Mouse (Mus musculus) inflammation-experienced regulatory T-cells, adult 6 months (primary cell): ENCODE results near the gene Rab4a. TPM values are rescaled to one million over a fixed set of nuclear protein-coding genes. Genes with fewer than 3 reads are reported as not detected.
A peak's percentile ranks its signal among the peaks of the same experiment; 100 is the strongest.
"Not testable (repeated sequence)": the region's sequence is repeated elsewhere in the genome, so short reads cannot be mapped to it uniquely, and the experiment has no call there.

Source experiments
- ATAC-seq: one replicate; pipeline ENCODE4 v1.8.0; 2017
- polyA plus RNA-seq, 3 experiments: library from polyadenylated mRNA; unstranded; fragments of 100-300 nt; shearing (Covaris generic); gene quantifications; one replicate each; pipeline ENCODE4 v1.2.1; 2017

Rab4a gene
- polyA plus RNA-seq, 3 experiments from 2014 or later = 15.9 to 21.4 (median 16.9) TPM

DNA sequence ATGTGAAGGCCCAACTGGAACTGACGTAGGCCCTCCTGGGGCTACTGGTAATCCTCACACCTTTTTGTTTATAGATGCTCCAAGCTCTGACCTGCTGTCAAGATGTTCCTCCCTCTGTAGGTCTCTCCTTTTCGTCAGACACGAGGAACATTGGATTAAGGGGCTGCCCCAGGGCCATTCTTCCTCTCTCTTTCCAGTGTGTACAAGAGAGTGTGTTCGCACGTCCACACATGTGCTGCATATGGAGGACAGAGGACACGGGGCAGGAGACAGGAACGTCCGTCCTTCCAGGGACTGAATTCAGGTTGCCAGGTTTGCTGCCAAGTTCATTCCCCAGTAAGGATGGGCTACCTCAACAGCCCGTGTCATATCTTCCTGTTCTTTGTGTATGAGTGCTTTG, 16.3 kb upstream of the Rab4a start:
- ATAC-seq = no peak

DNA sequence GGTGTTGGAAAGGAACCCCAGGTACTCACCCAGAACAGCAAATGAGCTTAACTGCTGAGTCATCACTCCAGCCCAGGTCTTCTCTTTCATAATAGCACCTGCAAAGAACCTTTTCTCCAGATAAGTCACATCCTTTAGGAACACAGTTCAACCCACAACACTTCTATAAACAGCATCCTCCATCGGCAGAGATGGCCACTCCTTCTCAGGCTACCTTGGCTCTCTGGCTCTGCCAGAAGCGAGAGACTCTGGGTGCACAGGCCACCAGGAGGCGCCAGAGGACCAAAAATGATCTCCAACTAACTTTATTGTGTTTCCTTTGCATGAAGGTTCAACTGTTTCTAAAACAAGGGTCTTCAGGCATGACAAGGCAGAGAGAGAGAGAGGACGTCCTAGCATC, 15.8 kb upstream of the Rab4a start:
- ATAC-seq = peak; percentile 54

DNA sequence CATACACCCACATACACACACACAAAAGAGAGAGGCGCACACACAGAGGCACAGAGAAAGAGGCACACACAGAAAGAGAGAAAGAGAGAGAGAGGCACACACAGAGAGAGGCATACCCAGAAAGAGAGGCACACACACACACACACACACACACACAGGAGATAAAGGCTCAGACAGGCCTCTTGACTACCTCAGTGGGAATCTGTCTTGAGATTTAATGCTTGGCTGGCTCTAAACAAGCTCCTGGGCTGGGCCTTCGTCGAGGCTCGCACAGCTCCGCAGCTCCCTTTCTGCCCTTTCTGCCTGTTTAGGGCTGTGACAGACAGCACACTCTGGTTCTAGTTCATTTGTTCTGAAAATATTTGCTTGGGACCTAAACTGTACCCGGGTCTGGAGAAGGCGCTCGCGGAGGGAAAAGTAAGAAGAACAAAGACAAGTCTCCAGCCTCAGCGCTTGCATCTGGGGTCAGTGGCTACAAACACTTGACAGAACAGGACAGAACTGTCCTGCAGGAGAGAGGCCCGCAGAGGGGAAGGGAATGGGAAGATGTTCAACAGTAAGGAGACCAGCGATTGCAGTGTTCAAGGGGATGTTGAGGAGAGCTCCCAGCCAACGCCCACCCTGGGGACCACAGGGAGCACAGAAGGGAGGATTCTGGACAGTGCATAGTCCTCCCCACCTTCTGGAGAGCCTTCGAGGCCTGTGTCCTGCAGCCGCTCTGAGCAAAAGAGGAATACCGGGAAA, 14.5 kb upstream of the Rab4a start:
- ATAC-seq = no peak

DNA sequence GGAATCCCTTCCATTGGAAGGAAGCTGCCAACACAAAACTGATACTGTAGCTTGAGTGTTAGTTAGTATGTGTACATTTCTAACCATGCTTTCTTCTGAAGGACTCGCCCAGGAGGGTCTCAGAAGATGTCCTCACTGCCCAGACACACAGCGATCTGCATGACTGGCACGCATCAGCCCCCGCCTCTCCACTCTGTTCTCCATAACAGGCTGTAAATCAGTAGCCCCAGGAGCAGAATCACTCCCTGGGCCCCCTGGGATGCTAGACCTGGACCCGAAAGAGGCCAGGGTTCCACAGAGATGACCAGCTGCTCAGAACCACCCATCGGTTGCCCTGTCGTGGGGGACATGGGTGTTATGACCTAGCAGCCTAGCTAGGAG, 13.9 kb upstream of the Rab4a start:
- ATAC-seq = no peak

DNA sequence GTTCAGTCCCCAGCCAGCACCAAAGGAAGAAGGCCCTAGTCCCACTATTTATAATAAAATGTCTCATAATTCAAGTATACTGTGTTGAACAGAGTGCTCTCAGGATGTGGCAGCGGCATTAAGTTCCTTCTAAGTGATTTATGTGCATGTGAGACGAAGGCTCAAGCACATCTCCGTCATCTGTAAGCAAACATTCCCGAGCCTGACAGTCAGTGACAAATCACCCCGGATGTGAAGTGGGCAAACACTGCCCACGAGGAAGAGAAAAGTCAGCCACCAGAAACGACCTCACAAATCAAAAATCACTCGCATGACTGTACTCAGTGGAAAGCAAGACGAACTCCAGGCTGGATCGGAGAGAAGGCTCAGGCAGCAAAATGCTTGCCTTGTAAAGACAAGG, 11.9 kb upstream of the Rab4a start:
- no peak for ATAC-seq

DNA sequence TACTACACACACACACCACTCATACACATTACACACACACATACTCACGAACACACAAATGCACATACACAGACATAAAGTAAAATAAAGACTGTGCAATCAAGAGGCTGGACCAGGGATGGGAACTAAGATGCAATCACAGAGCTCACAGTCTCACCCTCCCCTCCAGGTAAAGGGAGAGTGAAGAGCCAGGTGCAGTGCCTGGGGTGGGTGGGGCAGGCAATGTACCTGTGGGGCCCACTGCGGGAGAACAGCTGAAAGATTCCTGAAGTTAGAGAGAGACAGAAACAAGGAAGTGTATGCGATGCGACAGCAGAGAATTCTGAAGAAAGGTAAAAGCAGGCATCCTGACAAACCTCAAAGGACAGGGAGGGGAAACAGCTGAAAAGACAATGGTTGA, 11.0 kb upstream of the Rab4a start:
- no peak for ATAC-seq

DNA sequence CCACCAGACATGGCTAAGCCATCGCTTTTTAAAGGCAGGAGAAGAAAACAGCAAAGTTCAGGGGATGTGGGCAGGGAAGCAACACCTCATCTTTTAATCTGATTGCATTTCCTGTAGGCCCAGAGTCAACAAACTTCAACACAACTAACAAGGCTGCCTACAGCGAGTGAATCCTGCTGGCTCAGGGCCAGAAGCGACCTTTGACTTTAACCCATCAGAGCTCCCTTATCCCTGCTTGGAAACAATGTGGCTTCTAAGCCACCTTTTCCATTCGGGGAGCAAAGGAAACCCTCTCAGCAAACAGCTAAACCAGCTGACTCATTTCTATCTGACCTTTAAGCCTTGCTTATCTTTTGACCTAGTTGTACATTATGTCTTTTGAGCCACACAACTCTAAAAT, 9.0 kb upstream of the Rab4a start:
- peak; percentile 69 for ATAC-seq

DNA sequence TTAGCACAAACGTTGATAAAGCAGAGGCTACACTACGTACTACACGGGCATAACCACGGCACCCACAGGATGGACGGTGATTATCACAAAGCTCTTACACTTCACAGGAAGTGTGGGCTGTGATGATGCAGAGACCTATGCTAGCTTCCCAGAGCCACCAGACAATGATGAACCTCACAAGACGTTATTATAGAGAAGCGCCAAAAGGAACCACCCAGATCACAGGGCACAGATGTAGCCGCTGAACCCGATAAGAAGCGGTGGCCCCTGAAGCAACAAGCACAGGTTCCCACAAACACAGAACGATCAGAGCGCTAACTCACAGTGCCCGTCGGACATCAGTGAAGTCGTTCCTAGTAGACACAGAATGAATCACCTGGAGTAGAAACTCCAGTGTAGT, 7.9 kb upstream of the Rab4a start:
- ATAC-seq = peak; percentile 86

DNA sequence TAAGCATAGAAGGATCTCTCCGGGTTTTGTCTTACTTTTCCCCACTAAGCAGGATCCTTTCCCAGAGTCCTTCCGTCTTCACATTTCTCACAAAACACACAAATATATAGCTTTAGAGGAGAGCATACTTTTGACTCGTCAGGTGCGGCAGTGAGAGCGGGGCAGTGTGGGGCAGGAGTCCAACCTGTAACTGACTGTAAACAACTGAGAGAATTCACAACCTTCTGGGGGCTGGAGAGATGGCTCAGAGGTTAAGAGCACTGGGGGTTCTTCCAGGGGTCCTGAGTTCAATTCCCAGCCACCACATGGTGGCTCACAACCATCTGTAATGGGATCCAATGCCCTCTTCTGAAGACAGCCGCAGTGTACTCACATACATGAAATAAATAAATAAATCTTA, 6.4 kb upstream of the Rab4a start:
- ATAC-seq = no peak

DNA sequence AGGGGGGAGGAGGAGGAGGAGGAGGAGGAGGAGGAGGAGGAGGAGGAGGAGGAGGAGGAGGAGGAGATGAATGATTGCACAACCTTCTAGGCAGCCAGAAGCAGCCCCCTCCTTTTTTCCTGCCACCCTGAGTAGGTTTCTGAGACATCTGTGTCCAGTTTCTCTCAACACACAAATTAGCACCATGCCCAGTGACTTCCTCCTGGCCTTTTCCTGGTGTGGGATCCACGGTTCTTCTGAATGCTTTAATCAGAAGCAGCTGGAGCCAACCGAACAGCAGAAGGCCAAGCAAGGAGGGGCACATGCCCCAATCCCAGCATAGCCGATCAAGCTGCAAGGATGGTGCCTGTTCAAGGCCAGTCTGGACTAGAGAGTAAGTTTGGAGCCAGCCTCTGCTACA, 5.9 kb upstream of the Rab4a start:
- ATAC-seq = no peak

DNA sequence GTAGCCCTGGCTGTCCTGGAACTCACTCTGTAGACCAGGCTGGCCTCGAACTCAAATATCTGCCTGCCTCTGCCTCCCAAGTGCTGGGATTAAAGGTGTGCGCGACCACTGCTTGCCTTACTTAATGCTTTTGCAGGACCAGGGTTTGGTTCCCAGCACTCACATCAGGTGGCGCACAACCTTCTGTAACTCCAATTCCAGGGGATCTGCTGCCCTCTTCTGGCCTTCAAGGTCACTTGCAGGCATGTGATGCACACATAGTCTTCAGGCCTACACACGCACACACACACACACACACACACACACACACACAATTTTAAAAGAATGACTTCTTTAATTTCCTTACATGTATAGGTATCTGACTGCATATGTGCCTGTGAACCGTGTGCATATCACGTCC, 4.9 kb upstream of the Rab4a start:
- no peak for ATAC-seq

DNA sequence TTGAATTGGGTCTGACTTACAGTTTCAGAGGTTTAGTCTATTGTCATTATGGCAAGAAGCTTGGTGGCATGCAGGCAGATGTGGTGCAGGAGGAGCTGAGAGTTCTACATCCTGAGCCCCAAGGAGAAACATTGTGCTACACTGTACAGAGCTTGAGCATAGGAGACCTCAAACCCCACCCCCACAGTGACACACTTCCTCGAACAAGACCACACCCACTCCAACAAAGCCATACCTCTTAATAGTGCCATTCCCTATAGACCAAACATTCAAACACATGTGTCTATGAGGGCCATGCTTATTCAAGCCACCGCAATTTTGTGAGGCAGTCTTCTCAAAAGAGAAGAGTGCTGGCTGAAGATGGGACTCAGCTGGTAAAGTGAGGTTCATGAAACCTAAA, 4.2 kb upstream of the Rab4a start:
- no peak for ATAC-seq

DNA sequence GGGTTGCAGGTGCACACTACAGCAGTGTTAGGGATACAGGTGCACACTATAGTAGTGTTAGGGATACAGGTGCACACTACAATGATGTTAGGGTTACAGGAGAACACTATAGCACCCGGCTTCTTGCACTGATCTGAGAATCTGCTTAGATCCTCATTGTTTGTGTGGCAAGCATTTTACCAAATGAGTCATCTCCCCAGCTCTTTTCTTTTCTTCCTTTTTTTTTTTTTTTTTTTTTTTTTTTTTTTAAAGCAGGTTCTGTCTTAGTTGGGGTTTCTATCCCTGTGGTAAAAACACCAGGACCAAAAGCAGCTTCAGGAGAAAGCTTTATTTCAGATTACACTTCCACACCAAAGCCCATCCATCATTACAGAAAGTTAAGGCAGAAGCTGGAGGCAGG, 2.1 kb upstream of the Rab4a start:
- no peak for ATAC-seq

DNA sequence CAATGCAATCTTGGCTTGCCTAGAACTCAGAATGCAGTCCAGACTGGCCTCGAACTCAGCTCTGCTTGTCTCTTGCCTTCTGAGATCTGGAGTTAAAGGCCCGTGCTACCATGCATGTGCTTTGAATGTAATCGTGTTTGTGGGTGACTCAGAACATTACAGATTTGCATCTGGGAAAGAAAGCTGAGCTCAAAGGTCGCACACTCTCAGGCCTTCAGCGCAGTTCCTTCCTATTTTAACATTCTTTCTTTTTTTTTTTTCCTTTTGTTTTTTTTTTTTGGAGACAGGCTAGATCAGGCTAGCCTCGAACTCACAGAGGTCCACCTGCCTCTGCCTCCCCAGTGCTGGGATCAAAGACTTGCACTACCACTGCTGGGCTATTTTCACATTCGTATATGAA, 1.2 kb upstream of the Rab4a start:
- ATAC-seq = no peak

DNA sequence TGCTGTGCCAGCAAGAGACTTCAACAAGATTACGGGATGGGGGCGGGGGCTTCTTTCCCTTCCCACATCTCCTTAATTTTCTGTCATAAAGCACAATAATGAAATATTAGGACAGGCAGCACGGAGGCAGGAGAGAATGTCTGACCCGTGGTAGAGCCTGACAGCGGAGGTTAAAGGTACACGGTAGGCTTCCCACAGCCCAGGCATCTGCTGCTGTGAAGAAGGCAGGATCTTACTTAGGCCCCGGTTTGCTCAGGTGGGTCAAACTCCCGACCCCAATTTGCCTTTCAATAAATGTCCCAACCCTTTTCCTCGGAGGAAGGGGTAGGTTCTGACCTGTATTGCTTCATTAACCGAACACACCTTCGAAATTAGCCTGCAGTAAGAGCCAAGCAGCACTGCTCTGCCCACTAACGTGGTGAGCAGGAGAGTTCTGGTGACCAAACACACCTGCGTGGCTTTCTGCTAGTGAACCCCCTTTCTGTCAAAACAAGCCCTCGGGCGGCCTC, 522 bp upstream of the Rab4a start:
- no peak for ATAC-seq

DNA sequence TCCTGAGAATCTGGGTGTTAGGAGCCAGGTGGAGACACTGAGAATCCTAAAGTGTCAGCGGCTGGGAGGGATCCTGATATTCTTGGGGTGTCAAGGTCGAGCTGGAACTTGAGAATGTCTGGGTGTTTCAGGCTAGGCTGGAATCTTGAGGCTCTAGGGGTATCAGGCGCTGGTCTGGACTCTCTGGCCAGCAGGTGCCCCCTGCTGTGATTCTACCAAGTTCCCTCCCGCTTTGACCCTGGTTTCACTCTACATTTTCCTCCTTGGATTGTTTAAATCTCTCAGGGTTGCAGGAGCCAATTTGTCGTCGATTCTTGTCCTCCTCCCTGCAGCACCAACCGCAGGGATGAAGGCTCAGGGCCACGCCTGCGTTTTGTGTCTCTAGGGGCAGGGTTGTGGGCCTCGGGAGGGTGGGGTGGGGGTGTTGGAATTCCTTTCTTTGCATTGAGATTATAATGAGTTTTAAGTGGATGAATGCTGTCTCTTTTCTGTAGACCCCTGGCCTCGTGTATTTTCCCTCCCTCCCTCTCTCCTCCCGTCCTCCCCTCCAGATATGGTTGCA, 670 bp downstream of the Rab4a start:
- no peak for ATAC-seq

DNA sequence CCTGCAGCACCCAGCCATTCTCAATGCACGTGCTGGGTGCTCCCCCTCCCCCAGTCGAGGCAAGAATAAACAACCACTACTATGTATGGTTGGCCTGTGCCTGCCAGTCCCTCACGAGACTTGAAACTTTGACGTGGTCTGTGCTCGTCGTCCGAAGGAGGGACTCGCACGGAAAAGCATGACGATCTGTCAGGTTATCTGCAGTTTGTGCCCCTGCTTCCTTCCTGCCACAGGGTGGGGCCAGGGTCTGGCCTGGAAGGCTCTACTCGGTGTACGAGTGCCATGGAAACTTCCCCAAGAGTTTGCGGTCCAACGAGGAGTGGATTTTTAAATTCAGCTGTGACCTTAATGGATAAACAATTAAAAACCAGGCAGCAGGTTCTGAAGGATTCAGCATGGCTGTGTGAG, 1.2 kb downstream of the Rab4a start:
- ATAC-seq = peak; percentile 69

DNA sequence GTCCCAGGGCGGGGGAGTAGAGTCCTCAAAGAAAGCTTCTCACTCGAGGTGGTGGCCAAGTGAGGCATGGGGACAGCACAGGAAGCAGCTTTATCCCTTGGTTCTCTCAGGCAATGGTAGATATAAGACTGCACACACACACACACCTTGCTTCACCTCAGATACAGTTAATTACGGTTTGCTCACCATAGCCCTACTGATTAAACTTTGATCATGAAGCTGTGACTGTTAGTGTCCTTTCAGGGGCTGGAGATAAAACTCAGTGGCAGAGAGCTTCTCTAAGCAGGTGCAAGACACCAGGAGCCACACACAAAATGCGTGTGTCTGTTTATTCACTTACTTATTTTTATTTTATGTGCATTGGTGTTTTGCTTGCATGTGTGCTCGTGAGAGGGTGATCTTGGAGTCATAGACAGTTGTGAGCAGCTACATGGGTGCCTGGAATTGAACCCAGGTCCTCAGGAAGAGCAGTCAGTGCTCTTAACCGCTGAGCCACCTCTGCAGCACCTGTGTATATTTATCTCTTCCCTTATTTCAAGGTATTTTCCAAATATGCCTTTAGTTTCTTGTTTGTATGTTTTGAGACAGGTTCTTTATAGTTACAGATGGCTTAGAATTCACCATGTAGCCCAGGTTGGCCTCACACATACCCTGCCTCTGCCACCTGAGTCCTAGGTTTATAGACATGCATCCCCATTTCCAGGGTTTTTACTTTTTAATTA, 2.2 kb downstream of the Rab4a start:
- ATAC-seq = no peak

DNA sequence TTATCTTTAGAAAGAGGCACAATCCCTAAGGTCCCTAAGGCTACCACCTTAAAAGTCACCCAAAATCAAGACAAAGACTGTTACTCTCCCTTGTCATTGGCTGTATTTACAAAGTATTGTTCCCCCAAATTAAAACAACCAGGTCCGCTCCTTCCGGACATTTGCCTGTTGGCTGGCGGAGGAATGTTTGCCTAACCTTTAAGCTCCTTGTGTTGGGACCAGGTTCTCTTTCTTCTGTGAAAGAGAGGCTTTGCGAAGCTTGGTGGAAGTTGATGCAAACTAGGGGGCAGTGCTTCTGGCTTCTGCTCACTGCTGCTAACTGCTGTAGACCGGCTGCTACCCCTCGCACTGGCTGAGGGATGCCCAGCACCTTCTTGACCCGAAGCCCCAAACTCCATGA, 2.9 kb downstream of the Rab4a start:
- ATAC-seq = no peak

DNA sequence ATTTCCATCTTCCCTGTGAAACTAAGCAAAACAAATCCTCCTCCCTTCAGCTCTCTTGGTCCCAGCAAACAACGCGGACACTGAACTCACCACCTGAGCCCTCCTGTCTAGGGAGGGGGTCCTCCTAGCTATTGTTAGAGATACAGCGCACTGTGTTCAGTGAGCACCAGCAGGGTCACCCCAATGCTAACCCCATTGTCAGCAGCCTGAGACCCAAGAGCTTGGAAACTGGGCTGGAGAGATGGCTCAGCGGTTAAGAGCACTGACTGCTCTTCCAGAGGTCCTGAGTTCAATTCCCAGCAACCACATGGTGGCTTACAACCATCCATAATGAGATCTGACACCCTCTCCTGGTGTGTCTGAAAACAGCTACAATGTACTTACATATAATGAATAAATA, 3.6 kb downstream of the Rab4a start:
- ATAC-seq = not testable (repeated sequence)

DNA sequence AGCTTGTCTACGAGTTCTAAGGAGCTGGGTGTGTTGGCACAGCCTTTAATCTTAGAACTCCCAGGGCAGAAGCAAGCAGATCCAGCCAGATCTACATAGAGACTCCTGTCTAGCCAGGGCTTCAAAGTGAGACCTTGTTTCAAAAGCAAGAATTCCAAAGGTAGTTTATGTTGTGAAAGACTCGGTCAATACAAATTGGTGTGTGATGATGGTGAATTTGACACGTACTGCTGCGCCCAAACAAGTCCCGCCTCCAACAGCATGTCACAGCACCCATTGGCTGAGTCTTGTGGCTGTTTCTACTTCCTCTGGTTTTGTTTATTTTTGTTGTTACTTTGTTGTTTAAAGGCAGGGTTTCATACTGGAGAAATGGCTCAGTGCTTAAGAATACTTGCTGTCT, 6.4 kb downstream of the Rab4a start:
- ATAC-seq = no peak

DNA sequence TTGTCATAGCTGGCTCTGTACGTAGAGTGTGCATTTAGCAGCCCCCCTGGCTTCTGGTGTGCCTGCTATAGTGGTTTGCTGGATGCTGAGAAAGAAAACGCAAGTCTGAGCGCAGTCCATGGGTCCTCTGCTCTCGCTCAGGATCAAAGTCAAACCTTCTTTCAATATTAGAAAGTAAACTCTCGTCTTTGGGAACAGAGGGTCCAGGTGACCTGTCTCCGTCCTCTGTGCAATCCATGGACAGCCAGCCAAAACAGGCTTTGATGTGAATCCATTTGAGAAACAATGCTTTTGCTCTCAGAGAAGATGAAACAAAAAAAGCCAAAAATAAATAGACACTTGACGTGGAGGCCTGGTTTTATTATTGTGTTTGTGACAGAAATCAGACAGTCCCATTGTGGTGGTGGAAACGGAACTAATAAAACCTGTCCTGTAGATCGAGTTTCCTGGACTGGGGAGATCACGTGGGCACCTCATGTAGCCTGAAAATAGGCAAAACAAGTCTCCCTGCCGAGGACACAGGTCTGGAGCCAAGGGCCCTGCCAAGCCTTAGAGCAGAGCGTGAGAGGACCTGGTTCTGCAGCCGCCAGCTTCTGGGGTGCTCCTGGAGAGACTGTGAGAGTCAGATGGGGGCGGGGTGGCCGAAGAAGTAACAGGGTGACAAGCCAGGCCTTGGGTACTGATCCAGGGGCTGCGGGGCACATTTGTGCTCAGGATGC, 7.5 kb downstream of the Rab4a start:
- ATAC-seq = no peak

DNA sequence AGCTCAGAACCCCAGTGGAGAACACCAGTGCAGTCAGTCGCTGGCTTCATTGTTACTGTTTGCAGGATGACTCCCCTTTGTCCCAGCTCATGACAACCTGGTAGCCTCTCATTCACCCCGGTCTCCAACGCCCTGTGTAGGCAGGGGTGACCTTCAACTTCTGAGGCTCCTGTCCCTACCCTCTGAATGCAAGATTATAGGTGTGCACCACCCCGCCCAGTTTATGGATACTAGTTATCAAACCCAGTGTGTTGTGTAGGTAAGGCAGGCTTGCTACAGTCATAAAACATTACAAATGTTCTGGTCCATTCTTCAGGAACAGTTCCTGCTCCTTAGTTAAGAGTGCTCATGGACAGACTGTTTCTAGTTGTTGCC, 8.1 kb downstream of the Rab4a start:
- ATAC-seq = no peak

DNA sequence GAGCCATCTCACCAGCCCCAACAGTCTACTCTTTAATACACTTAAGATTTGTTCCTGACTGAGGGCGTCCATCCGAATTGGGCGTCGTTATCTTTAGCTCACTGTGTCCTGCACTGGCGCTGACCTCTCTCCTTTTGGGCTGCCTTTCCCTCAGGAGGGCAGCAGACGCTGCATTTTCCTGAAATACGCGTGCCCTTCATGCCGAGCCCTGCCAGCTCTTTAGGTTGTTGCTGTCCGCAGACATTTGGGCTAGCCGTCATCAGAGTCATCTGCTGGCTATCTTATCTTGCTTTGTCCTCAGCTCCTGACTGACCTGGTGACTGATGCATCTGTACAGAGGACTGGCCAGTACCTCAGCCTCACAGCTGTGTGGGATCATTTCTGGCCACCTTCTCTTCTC, 9.5 kb downstream of the Rab4a start:
- ATAC-seq = no peak
